Mouse (Mus musculus) cerebellum, postnatal 10 days (tissue): ENCODE results near the gene Tmem176a.
"Not testable (repeated sequence)": the region's sequence is repeated elsewhere in the genome, so short reads cannot be mapped to it uniquely, and the experiment has no call there.

Experiments
- DNase-seq, 2 experiments: peaks; one replicate each; pipeline ENCODE4 v3.0.0; 2021; ENCODE audit warnings: mixed read lengths in 2 of 2

The Tmem176a gene

DNA sequence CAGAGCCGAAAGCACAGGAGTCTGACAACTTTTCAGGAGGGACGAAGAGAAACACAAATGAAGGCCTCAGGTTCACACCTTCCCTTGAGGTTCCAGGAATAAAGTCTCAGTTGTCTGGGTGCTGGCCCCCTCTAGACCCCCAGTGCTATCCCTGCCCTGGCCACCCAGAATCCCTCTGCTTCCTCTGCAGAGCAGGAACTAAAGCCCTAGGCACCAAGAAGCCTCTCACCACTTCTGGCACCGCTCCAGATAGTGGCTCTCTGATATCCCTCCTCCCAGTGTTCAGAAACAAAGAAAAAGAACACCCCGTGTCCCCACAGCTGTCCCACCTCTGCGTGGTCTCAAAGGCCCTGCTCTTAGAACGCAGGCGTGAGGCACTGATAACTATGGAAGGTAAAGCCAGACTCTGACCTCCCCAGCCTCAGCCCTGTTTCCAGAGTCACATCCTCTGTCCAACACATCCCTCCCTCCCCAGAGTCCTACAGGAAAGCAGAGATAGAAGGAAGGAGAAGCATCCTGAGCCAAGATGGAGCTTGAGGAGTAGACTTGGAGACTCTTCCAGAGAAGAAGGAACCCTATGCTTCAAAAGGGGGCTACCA, at the start of gene Tmem176a:
Gene Tmem176a, plus strand, starts transcription at position 549 of the 599 bp plus-strand sequence.
- DNase-seq: peak; percentile 70 to 74

DNA sequence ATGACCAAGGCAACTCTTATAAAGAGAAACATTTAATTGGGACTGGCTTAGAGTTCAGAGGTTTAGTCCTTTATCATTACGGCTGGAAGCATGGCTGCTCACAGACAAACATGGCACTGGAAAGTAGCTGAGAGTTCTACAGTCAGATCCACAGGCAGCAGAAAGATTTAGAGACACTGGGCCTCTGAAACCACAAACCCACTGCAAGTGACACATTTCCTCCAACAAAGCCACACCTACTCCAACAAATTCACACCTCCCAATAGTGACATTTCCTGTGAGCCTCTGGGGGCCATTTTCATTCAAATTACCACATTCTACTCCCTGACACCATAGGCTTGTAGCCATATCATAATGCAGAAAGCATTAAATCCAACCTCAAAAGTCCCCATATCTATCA, 38.8 kb upstream of the Tmem176a start:
- no peak for DNase-seq

DNA sequence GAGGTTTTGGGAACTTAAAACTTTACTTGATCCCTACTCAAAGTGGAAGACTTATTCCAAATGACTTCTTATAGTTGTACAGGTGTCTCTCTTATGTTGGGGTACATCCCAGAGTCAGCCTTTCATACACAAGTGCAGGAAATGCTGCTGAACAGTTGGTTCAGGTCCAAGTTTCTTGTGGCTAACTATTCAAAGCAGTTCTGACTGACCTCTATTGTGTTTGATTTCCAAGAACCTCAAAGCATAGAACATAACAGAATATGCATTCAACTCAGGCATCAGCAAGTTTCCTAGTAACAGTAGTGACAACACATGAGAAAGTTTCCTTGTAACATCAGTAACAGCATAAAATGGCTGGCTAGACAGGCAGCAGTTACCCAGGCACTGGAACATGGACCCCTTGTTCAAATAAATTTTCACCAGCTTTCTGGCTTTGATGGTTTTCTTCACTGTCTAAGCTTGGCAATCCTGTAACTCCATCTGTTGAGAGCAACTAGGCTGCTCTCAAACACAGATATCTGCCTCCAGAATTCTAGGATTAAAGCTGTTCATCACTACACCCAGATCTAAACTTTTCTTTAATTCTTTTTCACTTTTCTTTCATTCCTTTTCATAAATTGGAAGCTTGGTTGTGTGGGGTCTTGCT, 37.2 kb upstream of the Tmem176a start:
- no peak for DNase-seq

DNA sequence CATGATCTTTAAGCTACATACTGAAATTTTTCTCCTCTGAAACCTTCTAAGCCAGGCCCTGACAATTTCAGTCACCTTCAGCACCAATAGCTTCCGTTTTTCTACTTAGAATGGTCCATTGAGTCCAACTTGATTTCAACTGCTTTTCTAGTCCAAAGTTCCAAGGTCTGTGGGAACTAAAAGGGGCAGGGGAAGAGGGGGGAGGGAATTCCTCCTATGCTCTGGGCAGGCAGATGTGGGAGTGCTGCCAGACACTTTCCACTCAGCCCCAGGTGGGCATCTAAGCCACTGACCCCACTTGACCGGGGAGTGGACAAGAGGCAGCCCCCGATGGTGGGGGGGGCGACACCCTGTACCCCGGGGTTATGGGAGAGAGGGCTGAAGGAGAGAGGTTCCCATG, 36.4 kb upstream of the Tmem176a start:
- DNase-seq: no peak

DNA sequence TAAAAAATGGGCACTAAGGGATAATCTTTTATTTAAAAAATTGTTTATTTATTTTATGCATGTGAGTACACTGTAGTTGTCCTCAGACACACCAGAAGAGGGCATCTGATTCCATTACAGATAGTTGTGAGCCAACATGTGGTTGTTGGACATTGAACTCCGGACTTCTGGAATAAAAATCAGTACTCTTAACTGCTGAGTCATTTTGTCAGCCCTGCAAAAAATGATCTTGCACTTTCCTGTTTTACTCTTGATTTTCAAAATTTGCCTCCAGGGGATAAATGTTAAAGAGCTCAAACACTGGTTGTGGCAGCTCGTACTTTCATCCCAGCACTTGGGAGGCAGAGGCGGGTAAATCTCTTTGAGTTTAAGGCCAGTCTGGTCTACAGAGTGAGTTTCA, 34.0 kb upstream of the Tmem176a start:
- no peak for DNase-seq

DNA sequence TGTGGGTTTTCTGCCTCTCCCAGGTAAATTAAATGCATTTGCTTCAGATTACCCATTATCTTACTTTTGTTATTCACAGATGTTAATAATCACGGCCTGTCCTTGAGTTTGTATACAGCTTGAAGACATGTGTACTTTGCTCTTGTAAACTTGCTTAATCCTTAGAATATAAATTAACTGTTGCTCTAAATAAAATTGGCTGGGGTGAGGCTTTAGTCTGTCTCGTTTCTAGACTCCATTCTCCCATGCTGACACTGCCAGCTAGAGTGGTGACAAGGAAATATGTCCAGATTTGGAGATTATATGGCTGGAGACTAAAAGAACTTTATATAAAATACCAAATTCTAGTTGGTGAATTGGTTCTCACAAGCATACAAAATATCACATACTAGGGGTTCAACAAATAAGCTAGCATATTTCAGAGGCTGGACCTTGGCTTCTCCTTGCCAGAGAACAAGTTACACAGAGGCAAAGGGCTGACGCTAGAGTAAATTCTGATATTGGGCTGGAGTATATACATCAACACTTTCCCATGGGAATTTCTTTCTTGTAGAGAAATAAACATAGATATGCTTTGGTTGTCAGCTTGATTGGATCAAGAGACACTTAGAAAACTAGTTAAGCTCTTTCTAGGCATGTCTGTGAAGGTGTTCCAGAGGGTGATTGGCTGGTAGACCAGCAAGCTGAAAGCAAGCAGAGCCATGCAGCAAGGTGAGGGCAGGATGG, 31.1 kb upstream of the Tmem176a start:
- no peak for DNase-seq

DNA sequence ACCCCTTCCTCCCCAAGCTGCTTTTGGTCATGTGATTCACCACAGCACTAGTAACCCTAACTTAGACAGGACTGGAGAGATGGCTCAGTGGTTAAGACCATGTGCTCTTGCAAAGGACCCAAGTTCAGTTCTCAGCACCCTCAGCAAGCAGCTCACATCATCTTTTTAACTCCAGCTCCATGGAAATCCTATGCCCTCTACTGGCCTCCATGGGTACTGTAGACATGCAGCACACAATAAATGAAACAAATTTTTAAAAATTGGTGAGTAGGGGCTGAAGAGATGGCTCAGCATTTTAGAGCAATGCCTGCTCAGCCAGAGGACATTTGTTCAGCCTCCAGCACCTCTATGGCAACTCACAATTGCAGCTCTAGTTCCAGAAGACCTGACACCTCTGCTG, 25.7 kb upstream of the Tmem176a start:
- DNase-seq: peak in 1 of 2 experiments; percentile 19

DNA sequence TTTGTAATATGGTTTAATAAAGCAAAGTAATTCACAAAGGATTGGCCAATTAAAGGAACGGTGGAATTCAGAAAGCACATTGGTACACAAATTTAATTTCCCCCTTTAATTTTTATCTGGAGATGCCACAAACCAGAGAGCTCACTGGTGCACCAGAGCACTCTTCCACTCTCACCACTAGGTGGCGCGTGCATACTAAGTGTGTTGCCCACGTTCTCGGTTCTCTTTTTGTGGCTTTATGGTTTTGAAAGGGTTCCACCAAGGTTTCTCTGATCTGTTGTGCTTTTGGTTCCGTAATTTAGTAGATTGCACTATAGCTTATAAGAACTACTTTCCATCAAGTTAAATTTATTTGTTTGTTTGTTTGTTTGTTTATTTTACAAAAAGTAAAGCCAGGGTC, 22.9 kb upstream of the Tmem176a start:
- peak; percentile 88 to 89 for DNase-seq

DNA sequence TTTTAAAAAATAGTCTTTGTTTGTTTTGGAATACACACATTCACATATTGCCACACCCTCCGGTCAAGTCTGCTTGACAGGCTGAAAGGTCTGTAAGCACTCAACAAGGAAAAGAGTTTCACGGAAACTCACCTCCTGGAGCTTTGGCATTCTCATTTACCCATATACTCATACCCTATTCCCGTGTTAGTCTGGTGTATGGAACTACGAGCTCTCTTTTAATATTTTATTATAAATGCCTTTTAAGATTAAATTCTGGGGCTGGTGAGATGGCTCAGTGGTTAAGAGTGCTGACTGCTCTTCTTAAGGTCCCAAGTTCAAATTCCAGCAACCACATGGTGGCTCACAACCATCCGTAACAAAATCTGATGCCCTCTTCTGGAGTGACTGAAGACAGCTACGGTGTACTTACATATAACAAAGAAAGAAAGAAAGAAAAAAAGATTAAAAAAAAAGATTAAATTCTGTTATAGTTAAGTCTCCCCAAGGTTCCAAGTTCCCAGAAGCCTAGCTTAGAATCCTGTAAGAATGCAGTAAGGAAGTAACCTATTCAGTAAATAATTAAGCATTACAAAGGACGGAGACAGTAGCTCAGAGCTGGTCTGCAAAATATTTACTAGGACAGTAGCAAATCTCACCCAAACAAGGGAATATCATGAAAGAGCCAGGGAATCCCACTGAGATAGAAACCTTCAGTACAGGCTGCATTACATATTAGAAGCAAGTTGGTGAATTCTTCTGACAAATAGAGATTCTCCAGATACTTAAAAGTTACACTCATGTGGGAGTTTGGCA, 18.5 kb upstream of the Tmem176a start:
- DNase-seq: not testable (repeated sequence)

DNA sequence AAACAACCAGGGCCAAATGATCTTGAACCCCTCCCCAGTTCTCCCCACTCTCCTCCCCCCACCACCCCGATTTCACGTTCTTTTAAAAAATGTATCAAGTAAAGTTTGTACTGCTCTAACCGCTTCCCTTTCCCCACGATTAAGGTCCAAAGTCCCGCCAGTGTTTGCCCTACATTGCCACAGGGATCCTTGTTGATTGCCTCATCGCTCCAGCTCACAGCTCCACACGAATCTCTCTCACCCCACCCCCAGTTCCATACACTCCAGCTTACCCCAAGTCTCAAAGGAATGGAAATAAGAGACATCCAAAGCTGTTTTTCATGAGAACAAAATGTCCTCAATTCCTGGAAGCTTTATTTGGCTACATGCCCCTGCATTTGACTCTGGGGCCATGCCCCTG, 15.7 kb upstream of the Tmem176a start:
- no peak for DNase-seq

DNA sequence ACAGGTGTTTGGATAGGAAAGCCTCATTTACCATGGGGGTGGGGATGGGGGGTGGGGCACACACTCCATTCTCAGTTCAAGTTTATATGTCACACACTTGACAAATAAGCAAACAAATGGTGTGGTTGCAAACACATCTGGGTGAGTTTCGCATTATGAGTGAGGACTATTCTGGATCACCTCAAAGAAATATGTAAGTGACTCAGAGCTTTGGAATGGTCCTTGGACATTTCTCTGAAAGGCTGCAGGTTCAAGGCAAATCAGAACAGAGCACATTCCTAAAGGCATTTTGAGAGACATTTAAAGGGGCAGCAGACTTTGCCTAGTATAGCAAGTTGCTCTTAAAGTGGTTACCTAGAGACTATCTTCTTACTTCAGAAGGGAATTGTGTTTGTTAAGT, 11.7 kb upstream of the Tmem176a start:
- DNase-seq: no peak

DNA sequence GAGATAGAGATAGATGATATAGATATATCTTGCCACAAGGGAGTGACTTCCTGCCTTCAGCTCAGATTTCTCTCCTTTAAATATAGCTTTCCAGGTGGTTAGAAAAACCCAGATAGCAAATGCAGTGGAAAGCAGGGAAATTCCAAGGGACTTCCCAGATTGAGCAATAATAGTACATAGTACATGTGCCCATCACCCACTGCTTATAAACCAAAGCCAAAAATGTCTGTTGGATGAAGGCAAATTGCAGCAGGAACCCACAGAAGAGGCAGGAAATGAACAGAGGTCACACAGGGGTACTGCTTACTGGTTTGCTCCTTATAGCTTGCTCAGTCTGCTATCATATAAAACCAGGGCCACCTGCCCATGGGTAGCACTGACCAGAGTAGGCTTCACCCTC, 11.1 kb upstream of the Tmem176a start:
- DNase-seq: no peak

DNA sequence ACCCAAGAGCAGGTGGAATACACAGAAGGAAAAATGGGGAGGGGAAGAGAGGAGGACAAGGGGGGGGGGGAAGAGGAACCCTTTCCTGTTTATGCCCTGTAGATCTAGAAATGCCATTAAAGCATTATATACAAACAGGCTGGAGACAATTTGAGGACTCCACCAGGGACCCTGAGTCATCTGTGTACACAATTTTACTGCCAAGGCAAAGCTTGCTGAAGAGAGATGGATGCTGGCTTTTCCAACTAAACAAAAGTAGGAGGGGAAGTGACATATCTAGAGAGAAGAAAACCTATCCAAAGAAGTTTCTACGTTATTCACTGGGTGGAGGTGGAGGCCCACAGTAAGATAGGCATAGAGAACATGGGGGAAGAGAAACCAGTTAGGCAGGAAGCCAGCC, 10.5 kb upstream of the Tmem176a start:
- DNase-seq: no peak

DNA sequence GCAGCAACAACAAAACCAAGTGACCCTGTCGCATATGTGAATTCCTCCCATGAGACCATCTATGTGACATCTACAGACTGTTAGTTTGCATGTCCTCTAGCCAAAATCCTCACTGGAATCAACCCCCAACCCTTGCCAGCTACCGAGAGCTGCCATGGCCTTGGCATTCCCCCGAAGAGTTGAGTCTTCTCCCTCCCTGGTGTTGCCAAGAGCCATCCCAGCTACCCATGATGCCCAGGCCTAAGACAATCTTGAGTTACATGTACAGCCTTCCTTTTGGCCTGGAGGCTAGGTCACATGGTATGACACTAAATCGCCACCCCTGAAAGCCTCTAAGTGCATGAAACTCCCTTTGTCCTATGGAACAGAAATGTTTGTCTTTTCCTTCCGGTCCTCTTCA, 9.6 kb upstream of the Tmem176a start:
- DNase-seq: no peak

DNA sequence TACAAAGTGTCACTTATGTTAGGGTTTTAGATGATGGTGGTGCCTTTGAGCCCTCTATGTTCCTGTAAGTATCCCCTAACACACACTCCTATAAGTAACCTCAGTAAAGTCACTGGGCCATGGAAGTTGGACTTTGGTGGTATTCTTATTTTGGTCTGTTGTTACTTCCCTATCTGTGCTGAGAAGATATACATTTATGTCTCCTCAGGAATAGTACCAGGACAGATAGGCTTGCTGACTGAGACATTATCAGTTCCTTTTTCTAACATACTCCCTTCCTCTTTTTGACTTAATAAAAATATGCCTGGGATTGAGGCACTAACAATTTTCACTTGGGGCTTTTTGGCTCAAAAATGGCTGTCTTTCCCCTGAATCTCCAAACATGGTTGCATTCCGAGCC, 8.3 kb upstream of the Tmem176a start:
- DNase-seq: no peak

DNA sequence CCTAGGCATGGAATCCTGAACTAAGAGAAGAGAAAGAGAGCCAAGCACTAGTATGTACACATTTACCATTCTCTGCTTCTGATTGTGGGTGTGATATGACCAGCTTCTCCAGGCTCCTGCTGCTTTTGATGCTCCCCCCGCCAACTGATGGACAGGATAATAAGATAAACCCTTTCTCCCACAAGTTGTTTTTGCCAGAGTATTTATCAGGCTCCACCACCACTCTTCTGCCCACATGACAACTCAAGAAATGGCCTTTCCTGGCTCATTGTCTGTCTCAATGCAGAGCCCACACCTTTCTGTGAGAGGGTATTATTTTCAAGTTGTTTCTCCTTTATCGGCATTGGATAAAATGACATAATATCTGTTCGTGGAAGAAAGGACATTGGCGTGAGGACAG, 7.2 kb upstream of the Tmem176a start:
- DNase-seq: no peak

DNA sequence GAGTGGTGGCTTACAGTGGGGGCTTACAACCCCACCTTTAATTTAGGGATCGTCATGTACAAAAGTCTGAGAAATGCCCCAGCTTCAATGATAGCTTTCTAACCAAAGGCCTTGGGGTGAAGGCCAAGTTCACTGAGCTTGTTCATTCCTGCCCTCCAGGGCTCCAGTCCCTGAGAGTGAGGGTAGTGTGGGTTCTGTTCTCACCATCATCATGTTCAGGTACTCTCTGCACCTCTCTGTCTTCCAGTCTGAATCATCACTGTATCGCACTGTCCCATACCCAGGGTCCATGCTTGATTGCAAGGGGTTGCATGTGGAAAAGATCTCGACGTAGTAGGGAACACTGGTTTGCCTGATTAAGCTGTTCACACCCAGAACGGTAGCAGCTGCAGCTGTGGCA, 5.5 kb upstream of the Tmem176a start:
- no peak for DNase-seq

DNA sequence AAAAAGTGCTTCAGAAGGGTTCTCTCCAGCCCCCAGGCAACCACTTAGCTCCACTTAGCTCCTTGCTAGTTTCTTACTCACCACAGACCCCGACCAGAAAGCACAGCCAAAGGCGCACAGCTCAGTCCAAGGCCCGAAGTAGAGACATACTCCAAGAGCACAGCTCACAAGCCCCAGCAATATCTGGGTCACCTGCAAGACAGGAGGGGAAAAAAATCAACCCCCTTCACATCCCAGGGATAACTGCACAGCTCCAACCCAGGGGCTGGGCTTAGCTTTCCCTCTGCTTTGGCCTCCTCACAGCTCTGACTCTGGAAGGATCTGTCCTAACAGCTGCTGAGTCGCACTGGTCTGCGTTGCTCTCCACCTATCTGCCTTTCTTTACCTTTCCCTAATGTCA, 4.6 kb upstream of the Tmem176a start:
- DNase-seq: no peak

DNA sequence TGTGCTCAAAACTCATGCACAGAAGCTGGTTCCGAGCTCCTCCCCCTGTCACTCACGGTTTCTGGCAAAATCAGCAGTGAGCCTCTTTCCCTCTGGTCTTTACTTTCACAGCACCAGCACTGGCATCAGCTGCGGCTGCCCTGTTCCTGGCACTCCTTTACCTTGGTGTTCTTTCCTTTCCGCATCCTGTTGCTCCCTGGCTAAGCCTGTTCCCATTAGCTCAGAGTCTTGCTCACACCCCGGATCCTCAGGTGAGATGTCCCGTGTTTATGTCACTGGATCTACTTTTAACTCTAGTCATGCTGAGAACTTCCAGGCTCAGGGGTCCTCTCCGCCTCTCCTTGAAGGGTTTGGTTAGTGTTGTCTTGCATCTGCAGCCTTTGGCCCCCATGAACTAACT, 3.2 kb upstream of the Tmem176a start:
- no peak for DNase-seq

DNA sequence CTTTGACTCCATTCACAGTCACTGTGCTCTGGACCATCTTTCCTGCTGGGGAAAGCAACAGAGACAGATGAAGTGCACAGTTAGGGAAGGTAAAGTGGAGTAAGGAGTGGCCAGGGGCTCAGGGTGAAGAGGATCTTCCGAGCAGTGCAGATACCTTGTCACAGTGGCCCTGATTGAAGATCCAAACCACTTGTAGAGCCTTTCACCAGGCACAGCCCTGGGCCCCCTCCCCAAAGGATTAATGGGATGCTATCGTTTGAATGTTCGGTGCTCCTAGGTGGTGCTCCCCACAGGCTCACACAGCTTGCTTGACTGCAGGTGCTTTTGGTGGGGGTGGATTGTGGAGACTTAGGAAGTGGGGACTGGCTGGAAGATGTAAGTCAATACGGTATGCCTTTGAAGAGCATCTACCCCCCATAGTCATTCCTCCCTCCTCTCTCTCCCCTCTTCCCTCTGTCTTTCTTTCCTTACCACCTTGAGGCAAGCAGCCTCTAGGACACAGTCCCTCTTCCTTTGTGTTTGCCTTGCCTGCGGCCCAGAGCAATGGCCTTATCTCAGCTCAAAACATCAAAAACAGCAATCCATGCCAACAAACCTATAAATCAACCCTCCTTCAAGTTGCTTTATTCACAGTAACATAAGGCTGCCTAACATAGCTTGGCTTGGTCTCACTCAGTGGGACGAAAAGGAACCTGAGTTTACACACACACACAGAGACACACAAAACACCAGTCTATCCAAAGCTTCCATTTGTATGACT, 2.2 kb upstream of the Tmem176a start:
- DNase-seq: no peak

DNA sequence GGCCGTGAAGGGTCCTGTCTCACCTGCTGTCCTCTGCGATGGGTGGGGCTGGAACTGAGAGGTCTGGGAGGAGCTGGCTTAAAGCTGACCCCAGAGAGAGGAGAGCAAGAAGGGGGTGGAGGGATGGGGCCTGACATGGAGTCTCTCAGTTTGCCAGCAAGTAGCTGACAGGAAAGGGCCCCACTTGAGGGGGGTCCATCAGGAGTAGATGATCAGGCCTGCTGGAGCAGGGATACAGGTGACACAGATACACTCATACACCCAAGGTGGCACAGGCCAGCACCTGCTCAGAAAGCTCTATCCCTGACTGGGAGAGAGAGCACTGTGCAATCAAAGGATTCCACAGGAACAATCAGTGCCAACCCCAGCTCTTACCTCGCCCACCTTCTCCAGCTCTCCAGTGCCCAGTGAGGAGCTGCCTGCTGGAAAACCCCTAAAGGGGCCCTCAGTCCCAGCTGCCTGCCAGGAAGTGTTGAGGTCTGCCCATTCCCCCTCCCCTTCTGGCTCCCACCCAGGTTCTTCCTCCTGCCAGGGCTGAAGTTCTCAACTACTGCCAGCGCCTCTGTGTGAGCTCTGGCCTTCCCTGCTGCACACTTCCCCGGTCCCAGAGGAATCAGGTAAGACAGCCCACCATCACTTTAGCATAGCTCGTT, 380 bp downstream of the Tmem176a start, which contains the start of gene Tmem176b:
Gene Tmem176b, minus strand, starts transcription at position 524 of the 653 bp plus-strand sequence.
- peak; percentile 99 for DNase-seq
